Mouse (Mus musculus) forebrain, embryonic 11.5 days (tissue): Measurements from ENCODE around the gene Nos1ap. TPM values are rescaled to one million over a fixed set of nuclear protein-coding genes. Genes with fewer than 3 reads are reported as not detected.

Source experiments
- ATAC-seq: fragments of 200-750 bp; cut with Nextera tagmentation; replicated peaks from 2 replicates; pipeline ENCODE4 v1.8.0; 2017; ENCODE audit warnings: moderate TSS enrichment; ENCODE audit not compliant: low FRiP score
- DNase-seq: peaks from one replicate; pipeline ENCODE4 v3.0.0-alpha.2; 2017; ENCODE audit warnings: low spot score
- H3K27ac ChIP-seq: fragments of 300-500 bp; sonication (generic); 2 replicates; pipeline ENCODE4 v1.5.1; 2014; ENCODE audit warnings: low read depth, low read length
- H3K27me3 ChIP-seq: fragments of 300-500 bp; sonication (generic); 2 replicates; pipeline ENCODE4 v1.6.1; 2014; ENCODE audit warnings: mild to moderate bottlenecking, low read length, mixed read lengths; ENCODE audit not compliant: control insufficient read depth, insufficient read depth
- H3K36me3 ChIP-seq: fragments of 300-500 bp; sonication (generic); 2 replicates; pipeline ENCODE4 v1.6.1; 2014; ENCODE audit warnings: mild to moderate bottlenecking, low read length, moderate library complexity, mixed read lengths; ENCODE audit not compliant: control insufficient read depth, insufficient read depth
- H3K4me1 ChIP-seq: fragments of 300-500 bp; sonication (generic); replicated peaks from 2 replicates; pipeline ENCODE4 v1.6.1; 2014; ENCODE audit warnings: low read length, mixed read lengths; ENCODE audit not compliant: control insufficient read depth, insufficient read depth
- H3K4me2 ChIP-seq: fragments of 300-500 bp; sonication (generic); 2 replicates; pipeline ENCODE4 v1.6.1; 2014; ENCODE audit warnings: low read depth, mild to moderate bottlenecking, low read length, moderate library complexity, mixed read lengths; ENCODE audit not compliant: severe bottlenecking
- H3K4me3 ChIP-seq: fragments of 300-500 bp; sonication (generic); 2 replicates; pipeline ENCODE4 v1.5.1; 2014; ENCODE audit warnings: low read depth, low read length
- H3K9ac ChIP-seq: fragments of 300-500 bp; sonication (generic); 2 replicates; pipeline ENCODE4 v1.6.1; 2014; ENCODE audit warnings: low read length
- H3K9me3 ChIP-seq: fragments of 300-500 bp; sonication (generic); 2 replicates; pipeline ENCODE4 v1.6.1; 2016; ENCODE audit warnings: low read length, mixed read lengths; ENCODE audit not compliant: control insufficient read depth
- WGBS: fragments of 180-500 bp; shearing (Covaris S2); extraction: QIAGEN DNeasy Blood & Tissue Kit; methylation state at CpG from one replicate; pipeline ENCODE4 v1.1.7; 2014; 5-methylcytosine and 5-hydroxymethylcytosine counted together
- polyA plus RNA-seq: library from polyadenylated mRNA; unstranded; fragments of >200 nt; fragmentation: Nextera tagmentation; extraction: Ambion mirVana; gene quantifications from 2 replicates; pipeline ENCODE4 v1.2.1, GENCODE M21; 2014

Gene Nos1ap
- polyA plus RNA-seq, 1 experiment from 2014 or later = 19.7 TPM

GRCm38 (mm10) chr1:170428141-170428540 lies 161.5 kb downstream of the Nos1ap start:
- H3K4me1 ChIP-seq = peaks cover 13% of the 10 kb centered on the region
- no peak for ATAC-seq
- H3K27me3 ChIP-seq = no peaks in the 10 kb centered on the region
- no peak for DNase-seq
- H3K4me2 ChIP-seq = no peak overlapping the region
- H3K9me3 ChIP-seq = no peaks in the 10 kb centered on the region
- no peak overlapping the region for H3K4me3 ChIP-seq
- H3K9ac ChIP-seq = no peak overlapping the region
- WGBS = 92% methylated on average over 2 of the region's 2 CpGs
- no peaks in the 10 kb centered on the region for H3K36me3 ChIP-seq
- no peak overlapping the region for H3K27ac ChIP-seq

DNA sequence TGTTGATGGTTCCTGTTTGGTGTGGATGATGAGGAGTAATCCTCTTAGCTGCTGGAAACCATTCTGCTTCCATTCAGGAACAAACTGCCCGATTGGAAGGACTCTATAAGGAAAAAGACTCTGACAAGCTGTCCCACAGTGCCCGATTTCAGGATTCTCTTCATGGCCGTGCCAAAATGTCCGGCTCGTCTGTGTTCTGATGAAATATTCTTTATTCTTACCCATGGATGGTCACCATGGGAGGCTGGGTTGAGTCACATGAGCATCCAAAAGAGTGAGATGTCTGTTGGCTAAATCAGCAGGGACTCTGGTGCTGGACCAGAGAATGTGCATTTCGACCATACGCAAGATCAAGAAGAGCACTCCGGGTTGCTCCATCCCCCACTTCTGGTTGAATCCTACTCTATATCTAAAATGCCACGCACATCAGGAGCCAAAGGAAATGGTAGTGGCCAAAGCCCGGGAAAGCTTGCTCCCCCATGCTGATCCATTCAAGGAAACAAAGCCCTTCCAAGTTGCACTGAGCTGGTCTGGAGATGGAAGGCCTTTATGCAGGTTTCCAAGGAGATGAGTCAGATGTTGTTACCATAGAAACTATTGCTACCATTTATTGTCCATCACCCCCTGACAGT lies 165.3 kb downstream of the Nos1ap start:
- H3K36me3 ChIP-seq = no peaks in the 10 kb centered on the region
- no peaks in the 10 kb centered on the region for H3K9me3 ChIP-seq
- 0 out of 2 replicates have a peak overlapping the region, but pooled peaks have one; percentile 6 for H3K9ac ChIP-seq
- H3K27me3 ChIP-seq = no peaks in the 10 kb centered on the region
- no peak overlapping the region for H3K4me3 ChIP-seq
- WGBS = 44% methylated on average over 10 of the region's 10 CpGs
- H3K27ac ChIP-seq = peak overlapping the region; percentile 48; the same call in 1 of the 2 replicates
- H3K4me1 ChIP-seq = peaks cover 5% of the 10 kb centered on the region
- peak overlapping the region; percentile 26; the same call in 1 of the 2 replicates for H3K4me2 ChIP-seq
- peak; percentile 86 for ATAC-seq
- peak; percentile 60 for DNase-seq

- no peaks in the 10 kb centered on the region for H3K36me3 ChIP-seq
- no peak overlapping the region for H3K4me3 ChIP-seq
- H3K27ac ChIP-seq = no peak overlapping the region
- H3K27me3 ChIP-seq = no peaks in the 10 kb centered on the region
- ATAC-seq = no peak
- no peak overlapping the region for H3K9ac ChIP-seq
- H3K4me1 ChIP-seq = peaks cover 5% of the 10 kb centered on the region
- no peak overlapping the region for H3K4me2 ChIP-seq
- no peaks in the 10 kb centered on the region for H3K9me3 ChIP-seq
- 76% methylated on average over 1 of the region's 1 CpGs for WGBS
- DNase-seq = no peak
These were observed 166.6 kb downstream of the Nos1ap start for GRCm38 (mm10) chr1:170423048-170423447.

- Histone ChIP-seq H3K4me1 (peaks cover 5% of the 10 kb centered on the region), H3K27me3 (no peaks in the 10 kb centered on the region), H3K4me2 (no peak overlapping the region), H3K9me3 (no peaks in the 10 kb centered on the region), H3K27ac (no peak overlapping the region), H3K36me3 (no peaks in the 10 kb centered on the region), H3K9ac (no peak overlapping the region), H3K4me3 (no peak overlapping the region)
- DNase-seq = no peak
- no peak for ATAC-seq
- 83% methylated on average over 4 of the region's 4 CpGs for WGBS
These were observed 167.5 kb downstream of the Nos1ap start for GRCm38 (mm10) chr1:170422188-170422587.

GRCm38 (mm10) chr1:170419961-170420360 lies 169.7 kb downstream of the Nos1ap start:
- Histone ChIP-seq H3K4me1 (peaks cover 12% of the 10 kb centered on the region), H3K4me3 (no peak overlapping the region), H3K27me3 (no peaks in the 10 kb centered on the region), H3K27ac (no peak overlapping the region), H3K36me3 (no peaks in the 10 kb centered on the region), H3K4me2 (no peak overlapping the region), H3K9me3 (no peaks in the 10 kb centered on the region), H3K9ac (no peak overlapping the region)
- DNase-seq = no peak
- no peak for ATAC-seq
- 86% methylated on average over 3 of the region's 3 CpGs for WGBS

GRCm38 (mm10) chr1:170418131-170418530 lies 171.5 kb downstream of the Nos1ap start:
- Histone ChIP-seq H3K36me3 (no peaks in the 10 kb centered on the region), H3K4me2 (no peak overlapping the region), H3K4me3 (no peak overlapping the region), H3K9me3 (no peaks in the 10 kb centered on the region), H3K27me3 (no peaks in the 10 kb centered on the region), H3K27ac (no peak overlapping the region), H3K4me1 (peaks cover 6% of the 10 kb centered on the region; the same call in 1 of the 2 replicates), H3K9ac (no peak overlapping the region)
- ATAC-seq (no peak), DNase-seq (no peak)
- 44% methylated on average over 1 of the region's 1 CpGs for WGBS

DNA sequence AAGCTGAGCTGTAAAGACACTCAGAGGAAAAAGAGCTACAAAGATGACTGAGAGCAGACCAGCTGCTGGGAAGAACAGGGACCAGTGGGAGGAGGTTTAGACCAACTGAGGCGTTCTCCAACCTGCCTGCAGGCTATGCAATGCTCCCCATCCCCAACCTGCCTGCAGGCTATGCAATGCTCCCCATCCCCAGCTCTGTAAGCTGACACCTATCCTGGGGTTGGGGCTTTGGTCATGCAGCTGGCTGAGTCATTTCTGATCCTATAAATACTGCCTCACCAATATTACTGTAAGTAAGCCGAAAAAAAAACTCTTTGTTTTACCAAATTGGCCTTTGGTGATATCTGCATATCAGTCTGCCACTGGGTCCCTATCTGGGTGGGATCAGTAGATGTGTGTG lies 172.7 kb downstream of the Nos1ap start:
- no peaks in the 10 kb centered on the region for H3K9me3 ChIP-seq
- H3K27ac ChIP-seq = no peak overlapping the region
- H3K9ac ChIP-seq = no peak overlapping the region
- no peak overlapping the region for H3K4me2 ChIP-seq
- no peaks in the 10 kb centered on the region for H3K36me3 ChIP-seq
- ATAC-seq = no peak
- H3K4me1 ChIP-seq = peaks cover 6% of the 10 kb centered on the region; the same call in 1 of the 2 replicates
- no peak for DNase-seq
- no peak overlapping the region for H3K4me3 ChIP-seq
- WGBS = 56% methylated on average over 2 of the region's 2 CpGs
- no peaks in the 10 kb centered on the region for H3K27me3 ChIP-seq

- H3K27ac ChIP-seq = no peak overlapping the region
- no peaks in the 10 kb centered on the region for H3K9me3 ChIP-seq
- WGBS = 42% methylated on average over 6 of the region's 6 CpGs
- peaks cover 7% of the 10 kb centered on the region; the same call in 1 of the 2 replicates for H3K4me1 ChIP-seq
- no peak overlapping the region for H3K9ac ChIP-seq
- ATAC-seq (no peak), DNase-seq (no peak)
- no peak overlapping the region for H3K4me3 ChIP-seq
- no peaks in the 10 kb centered on the region for H3K27me3 ChIP-seq
- no peaks in the 10 kb centered on the region for H3K36me3 ChIP-seq
- no peak overlapping the region for H3K4me2 ChIP-seq
These were observed 173.5 kb downstream of the Nos1ap start for GRCm38 (mm10) chr1:170416206-170416605.

GRCm38 (mm10) chr1:170415395-170415794 lies 174.3 kb downstream of the Nos1ap start:
- Histone ChIP-seq H3K27ac (no peak overlapping the region), H3K36me3 (no peaks in the 10 kb centered on the region), H3K9ac (no peak overlapping the region), H3K9me3 (no peaks in the 10 kb centered on the region), H3K4me1 (peaks cover 8% of the 10 kb centered on the region; the same call in 1 of the 2 replicates), H3K27me3 (no peaks in the 10 kb centered on the region), H3K4me2 (no peak overlapping the region), H3K4me3 (no peak overlapping the region)
- no peak for DNase-seq
- ATAC-seq = no peak
- WGBS = 35% methylated on average over 3 of the region's 3 CpGs
